ENCODE assay signal across 8 mouse cellular contexts in the genomic region with DNA sequence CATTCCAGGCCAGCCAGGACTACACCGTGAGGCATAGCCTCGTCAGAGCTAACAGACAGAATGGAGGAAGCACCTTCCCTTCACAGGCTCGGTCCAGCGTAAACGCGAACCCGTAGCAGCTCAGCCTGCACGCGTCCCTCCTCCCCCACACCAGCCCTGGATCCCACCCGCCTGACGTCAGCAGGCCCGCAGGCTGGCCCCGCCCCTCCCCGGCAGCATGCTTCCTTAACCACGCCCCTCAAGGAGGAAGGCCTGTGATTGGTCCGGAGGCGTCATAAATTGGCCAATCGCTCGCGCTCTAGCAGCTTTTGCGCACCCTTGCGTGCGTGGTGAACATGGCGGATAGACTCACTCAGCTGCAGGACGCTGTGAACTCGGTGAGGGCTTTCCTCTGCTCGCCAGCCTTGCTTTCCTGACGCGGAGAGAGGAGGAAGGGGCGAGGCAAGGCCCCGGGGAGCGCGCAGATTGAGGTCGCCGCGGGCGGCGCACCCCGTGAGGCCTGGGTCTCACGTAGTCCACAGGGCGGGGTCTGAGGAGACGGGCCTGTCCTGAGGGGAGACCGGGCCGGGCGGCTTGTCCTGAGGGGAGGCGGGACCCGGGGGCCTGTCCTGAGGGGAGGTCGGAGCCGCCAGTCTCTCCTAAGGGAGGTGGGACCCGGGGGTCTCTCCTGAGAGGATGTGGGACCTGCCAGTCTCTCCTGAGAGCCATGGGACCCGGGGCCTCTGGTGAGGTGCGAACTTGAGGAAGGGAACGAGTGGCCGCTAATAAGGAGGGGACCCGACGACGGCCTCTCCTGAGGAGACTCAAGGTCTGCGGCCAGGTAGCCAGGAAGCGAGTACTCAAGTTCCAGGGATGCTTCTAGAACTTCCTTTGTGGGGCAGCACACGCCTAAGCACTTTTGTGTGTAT. TPM values are rescaled to one million over a fixed set of nuclear protein-coding genes. Genes with fewer than 3 reads are reported as not detected.
A peak's percentile ranks its signal among the peaks of the same experiment; 100 is the strongest.
DNase-seq lines count a peak whose midpoint lies in the region; ATAC-seq lines count a peak whose summit lies in the region.

A gene (plus strand): TSS at position 272 of the 908 bp plus-strand sequence.
A gene (minus strand): TSS at position 549 of the 908 bp plus-strand sequence.

- H3K36me3 ChIP-seq in hindbrain, embryonic 16.5 days (ENCODE audit: control insufficient read depth, insufficient read depth, low read length) = no peaks in the 10 kb centered on the region
- H3K36me3 ChIP-seq in macrophage (ENCODE audit: inconsistent target) = no peaks in the 10 kb centered on the region

- H3K4me3 ChIP-seq in hindbrain, embryonic 16.5 days (ENCODE audit: low read length) = peak within 1 kb of the TSS; percentile 76
- peak within 1 kb of the TSS; percentile 81 for H3K4me3 ChIP-seq in macrophage (ENCODE audit: inconsistent target)

- H3K9me3 ChIP-seq in hindbrain, embryonic 16.5 days (ENCODE audit: control insufficient read depth, low read length) = no peaks in the 10 kb centered on the region

- peak within 1 kb of the TSS; percentile 76 for H3K27ac ChIP-seq in hindbrain, embryonic 16.5 days (ENCODE audit: low read depth, low read length)
- peak within 1 kb of the TSS; percentile 32 for H3K27ac ChIP-seq in macrophage

- peaks cover 8% of the 10 kb centered on the region for H3K4me1 ChIP-seq in hindbrain, embryonic 16.5 days (ENCODE audit: control insufficient read depth, insufficient read depth, low read depth, low read length)

- under 1% methylated on average over 57 of the region's 60 CpGs for WGBS in hindbrain, embryonic 16.5 days
- 2% methylated on average over 56 of the region's 60 CpGs for WGBS in macrophage (ENCODE audit: missing documents)

- H3K79me2 ChIP-seq in macrophage (ENCODE audit: inconsistent target) = peaks cover 47% of the 10 kb centered on the region

- DNase-seq in WW6 (ENCODE audit: low read depth, low spot score) = peak; percentile 96
- peak; percentile 98 for DNase-seq in cerebellum, postnatal 4 days (ENCODE audit: low spot score in 2 of 2)
- peak; percentile 99 for DNase-seq in gastrocnemius, adult 18-20 months (ENCODE audit: low spot score)
- DNase-seq in left cerebral cortex, adult 18-20 months (ENCODE audit: low spot score in 2 of 2) = peak; percentile 98
- DNase-seq in right cerebral cortex, adult 18-20 months = peak; percentile 99
- DNase-seq in urinary bladder, postnatal 10 days (ENCODE audit: low spot score) = peak; percentile 96

- peak; percentile 98 for ATAC-seq in hindbrain, embryonic 16.5 days

- H3K9ac ChIP-seq in hindbrain, embryonic 16.5 days (ENCODE audit: low read depth, low read length) = peak within 1 kb of the TSS; percentile 90

- H3K4me2 ChIP-seq in hindbrain, embryonic 16.5 days (ENCODE audit: low read length) = peak within 1 kb of the TSS; percentile 78

- H3K27me3 ChIP-seq in hindbrain, embryonic 16.5 days (replicated peaks; ENCODE audit: control insufficient read depth, insufficient read depth, low read length) = no peaks in the 10 kb centered on the region

RNA-seq across cellular contexts. Expression of the first gene that starts in this region (rescaled TPM):
- 10 to 100 TPM; 36.6 TPM for total RNA-seq in gastrocnemius, adult 18-20 months (2021)
- 111 and 117 TPM in 2 replicates for polyA plus RNA-seq in hindbrain, embryonic 16.5 days (2015; fragmentation: Nextera tagmentation; extraction: Ambion mirVana)
- total RNA-seq in left cerebral cortex, adult 18-20 months (2021) = 10 to 100 TPM; 49.2 to 49.5 TPM
- 100 to 1,000 TPM in 3 of 26 experiments, 10 to 100 TPM in 23; 15.0 to 273 (median 35.7) TPM for total RNA-seq in macrophage (2018; cell fraction: chromatin; rRNA removed)
- 10 to 100 TPM; 19.9 to 54.5 (median 27.5) TPM for total RNA-seq in macrophage (2018; cell fraction: cytosol; rRNA removed)
- 100 to 1,000 TPM in 5 of 26 experiments, 10 to 100 TPM in 21; 27.2 to 212 (median 38.6) TPM for total RNA-seq in macrophage (2018; cell fraction: nucleus; rRNA removed)
- polyA plus RNA-seq in macrophage (2018) = 25.7 to 41.0 TPM (median 35.8 TPM) in 3 replicates

RNA-seq across cellular contexts. Expression of the second gene that starts in this region (rescaled TPM):
- 1 to 10 TPM; 6.2 to 6.9 TPM for total RNA-seq in gastrocnemius, adult 18-20 months (2021)
- 33.4 and 35.5 TPM in 2 replicates for polyA plus RNA-seq in hindbrain, embryonic 16.5 days (2015; fragmentation: Nextera tagmentation; extraction: Ambion mirVana)
- 10 to 100 TPM; 27.2 to 27.5 TPM for total RNA-seq in left cerebral cortex, adult 18-20 months (2021)
- total RNA-seq in macrophage (2018; cell fraction: chromatin; rRNA removed) = 10 to 100 TPM in 3 of 26 experiments, 1 to 10 TPM in 21, under 1 TPM in 2; 0.66 to 12.6 (median 5.5) TPM
- total RNA-seq in macrophage (2018; cell fraction: cytosol; rRNA removed) = 10 to 100 TPM; 11.9 to 21.9 (median 16.6) TPM
- total RNA-seq in macrophage (2018; cell fraction: nucleus; rRNA removed) = 10 to 100 TPM in 23 of 26 experiments, 1 to 10 TPM in 3; 5.4 to 25.9 (median 16.0) TPM
- polyA plus RNA-seq in macrophage (2018) = 11.7 to 20.2 TPM (median 17.7 TPM) in 3 replicates

Comparison
In these comparisons a context has a peak if more than half of its experiments do, and no peak if none do; other contexts are left out.
1. Peak in every context shown above with its lines: DNase-seq, ATAC-seq, H3K4me3 ChIP-seq and H3K27ac ChIP-seq.